Mouse (Mus musculus): ENCODE measurements at regions not wholly inside any gene's neighbourhood (a gene's known extent, or its start where the extent isn't known, plus 50 kb on each side); places are given as distances from the start of the nearest gene placed in this dataset.

GRCm38 (mm10) chr4:95304006-95304405 lies 252.0 kb upstream of the Jun start:
- TF ChIP-seq CTCF (IDR thresholded peaks at IDR 0.05; ENCODE audit: low read depth) = no peak
- no peak for TF ChIP-seq EP300 (optimal IDR thresholded peaks at IDR 0.05)
